Mouse (Mus musculus) E14TG2a.4 (cell line): ENCODE measurements at regions not wholly inside any gene's neighbourhood (a gene's known extent, or its start where the extent isn't known, plus 50 kb on each side); places are given as distances from the start of the nearest gene placed in this dataset.

Experiments used
- H3K27me3 ChIP-seq: 2 replicates; pipeline ENCODE4 v1.6.1; 2014; ENCODE audit warnings: low read length, control low read depth; ENCODE audit not compliant: insufficient read depth
- H3K36me3 ChIP-seq: 2 replicates; pipeline ENCODE4 v1.6.1; 2014; ENCODE audit warnings: low read length, control low read depth; ENCODE audit not compliant: insufficient read depth
- H3K4me1 ChIP-seq: replicated peaks from 2 replicates; pipeline ENCODE4 v1.6.1; 2014; ENCODE audit warnings: low read depth, low read length, control low read depth
- H3K4me3 ChIP-seq: replicated peaks from 2 replicates; pipeline ENCODE4 v1.5.1; 2014; ENCODE audit warnings: mild to moderate bottlenecking, low read length
- H3K9me3 ChIP-seq: 2 replicates; pipeline ENCODE4 v1.6.1; 2014; ENCODE audit warnings: low read length, control low read depth
- CTCF ChIP-seq: conservative IDR thresholded peaks from 2 replicates; pipeline ENCODE4 v1.5.1; 2014; ENCODE audit warnings: low read length
- NANOG ChIP-seq: IDR thresholded peaks from 2 replicates; pipeline ENCODE4 v1.6.1; 2014; ENCODE audit warnings: borderline replicate concordance, low read length, mixed read lengths
- POU5F1 ChIP-seq: IDR thresholded peaks from 2 replicates; pipeline ENCODE4 v1.6.1; 2014; ENCODE audit warnings: low read length, borderline replicate concordance

GRCm38 (mm10) chr11:31574941-31575340 is 96.7 kb downstream of the Bod1 start:
- no peaks in the 10 kb centered on the region for H3K27me3 ChIP-seq
- no peak for TF ChIP-seq NANOG
- TF ChIP-seq POU5F1 = no peak
- no peak for TF ChIP-seq CTCF
- H3K4me1 ChIP-seq = peaks cover 8% of the 10 kb centered on the region; the same call in 1 of the 2 replicates
- no peaks in the 10 kb centered on the region for H3K9me3 ChIP-seq
- no peaks in the 10 kb centered on the region for H3K36me3 ChIP-seq
- no peak overlapping the region for H3K4me3 ChIP-seq

- Histone ChIP-seq H3K27me3 (peaks cover 3% of the 10 kb centered on the region; the same call in 1 of the 2 replicates), H3K9me3 (peaks cover 3% of the 10 kb centered on the region; the same call in 1 of the 2 replicates), H3K4me3 (no peak overlapping the region), H3K36me3 (no peaks in the 10 kb centered on the region), H3K4me1 (no peaks in the 10 kb centered on the region)
- TF ChIP-seq POU5F1 (no peak), NANOG (no peak), CTCF (no peak)
Measured at GRCm38 (mm10) chr11:31564742-31565510, 106.8 kb downstream of the Bod1 start.

- H3K4me3 ChIP-seq = no peak overlapping the region
- peaks cover 3% of the 10 kb centered on the region; the same call in 1 of the 2 replicates for H3K27me3 ChIP-seq
- H3K36me3 ChIP-seq = no peaks in the 10 kb centered on the region
- H3K9me3 ChIP-seq = peaks cover 3% of the 10 kb centered on the region; the same call in 1 of the 2 replicates
- H3K4me1 ChIP-seq = no peaks in the 10 kb centered on the region
- no peak for TF ChIP-seq NANOG
- TF ChIP-seq CTCF = no peak
- no peak for TF ChIP-seq POU5F1
Measured at GRCm38 (mm10) chr11:31563826-31564741, 107.6 kb downstream of the Bod1 start.

GRCm38 (mm10) chr11:31562954-31563353 is 108.7 kb downstream of the Bod1 start:
- peaks cover 3% of the 10 kb centered on the region; the same call in 1 of the 2 replicates for H3K9me3 ChIP-seq
- no peak overlapping the region for H3K4me3 ChIP-seq
- H3K36me3 ChIP-seq = no peaks in the 10 kb centered on the region
- TF ChIP-seq CTCF (no peak), POU5F1 (no peak), NANOG (no peak)
- peaks cover 3% of the 10 kb centered on the region; the same call in 1 of the 2 replicates for H3K27me3 ChIP-seq
- H3K4me1 ChIP-seq = no peaks in the 10 kb centered on the region

- peaks cover 3% of the 10 kb centered on the region; the same call in 1 of the 2 replicates for H3K27me3 ChIP-seq
- no peaks in the 10 kb centered on the region for H3K4me1 ChIP-seq
- no peak overlapping the region for H3K4me3 ChIP-seq
- H3K36me3 ChIP-seq = no peaks in the 10 kb centered on the region
- no peak for TF ChIP-seq CTCF
- TF ChIP-seq NANOG = no peak
- TF ChIP-seq POU5F1 = no peak
- peaks cover 3% of the 10 kb centered on the region; the same call in 1 of the 2 replicates for H3K9me3 ChIP-seq
Measured at GRCm38 (mm10) chr11:31560775-31561174, 110.9 kb downstream of the Bod1 start.

GRCm38 (mm10) chr11:31555042-31555441 is 116.6 kb downstream of the Bod1 start:
- H3K4me3 ChIP-seq = no peak overlapping the region
- no peaks in the 10 kb centered on the region; the same call in 1 of the 2 replicates for H3K27me3 ChIP-seq
- no peak for TF ChIP-seq CTCF
- TF ChIP-seq POU5F1 = no peak
- no peak for TF ChIP-seq NANOG
- no peaks in the 10 kb centered on the region for H3K36me3 ChIP-seq
- H3K4me1 ChIP-seq = no peaks in the 10 kb centered on the region
- H3K9me3 ChIP-seq = peaks cover 9% of the 10 kb centered on the region

GRCm38 (mm10) chr11:31551614-31552271 is 119.9 kb downstream of the Bod1 start:
- Histone ChIP-seq H3K9me3 (peaks cover 33% of the 10 kb centered on the region), H3K27me3 (no peaks in the 10 kb centered on the region; the same call in 1 of the 2 replicates), H3K4me3 (no peak overlapping the region), H3K36me3 (no peaks in the 10 kb centered on the region), H3K4me1 (no peaks in the 10 kb centered on the region)
- TF ChIP-seq POU5F1 (no peak), NANOG (no peak), CTCF (no peak)
